Mouse (Mus musculus) brown adipose tissue, adult 24 weeks (tissue): ENCODE data around the gene Lmbr1l. TPM values are rescaled to one million over a fixed set of nuclear protein-coding genes. Genes with fewer than 3 reads are reported as not detected.

Experiments used
- H3K27ac ChIP-seq: fragments of 200-500 bp; replicated peaks from 2 replicates; pipeline ENCODE4 v1.5.1; 2012; ENCODE audit warnings: low read depth, mild to moderate bottlenecking, low read length
- H3K4me1 ChIP-seq: fragments of 200-500 bp; 2 replicates; pipeline ENCODE4 v1.6.1; 2012; ENCODE audit warnings: low read length, mixed read lengths; ENCODE audit not compliant: control insufficient read depth, insufficient read depth, insufficient read length
- H3K4me3 ChIP-seq: fragments of 200-500 bp; 2 replicates; pipeline ENCODE4 v1.5.1; 2012; ENCODE audit warnings: low read depth, mild to moderate bottlenecking, low read length, moderate library complexity; ENCODE audit not compliant: insufficient read depth
- polyA plus RNA-seq: library from polyadenylated mRNA; stranded (reverse); fragments of >200 nt; gene quantifications from 2 replicates; pipeline ENCODE4 v1.2.4, GENCODE M21; 2012; ENCODE audit not compliant: missing spikeins, insufficient read depth, insufficient read length

The Lmbr1l gene
- polyA plus RNA-seq, 1 experiment: 6.3 TPM

GRCm38 (mm10) chr15:98894746-98895634, 23.0 kb downstream of the Lmbr1l start:
- Histone ChIP-seq H3K4me1 (peaks cover 15% of the 10 kb centered on the region), H3K4me3 (peak overlapping the region; percentile 76), H3K27ac (no peak overlapping the region; the same call in 1 of the 2 replicates)

GRCm38 (mm10) chr15:98893940-98894745, 23.9 kb downstream of the Lmbr1l start, which contains the start of gene Rhebl1:
TSS of gene Rhebl1 (minus strand) at chr15:98894540.
- Histone ChIP-seq H3K4me3 (peak within 1 kb of the TSS; percentile 76), H3K4me1 (peaks cover 15% of the 10 kb centered on the region), H3K27ac (no peak within 1 kb of the TSS; the same call in 1 of the 2 replicates)

GRCm38 (mm10) chr15:98893036-98893435, 25.0 kb downstream of the Lmbr1l start:
- no peak overlapping the region for H3K4me3 ChIP-seq
- peaks cover 15% of the 10 kb centered on the region for H3K4me1 ChIP-seq
- H3K27ac ChIP-seq: no peak overlapping the region

- no peak overlapping the region for H3K27ac ChIP-seq
- no peak overlapping the region for H3K4me3 ChIP-seq
- peaks cover 12% of the 10 kb centered on the region for H3K4me1 ChIP-seq
These were observed 26.0 kb downstream of the Lmbr1l start for GRCm38 (mm10) chr15:98891907-98892606.

- no peak overlapping the region for H3K27ac ChIP-seq
- no peak overlapping the region for H3K4me3 ChIP-seq
- peaks cover 9% of the 10 kb centered on the region for H3K4me1 ChIP-seq
These were observed 26.8 kb downstream of the Lmbr1l start for GRCm38 (mm10) chr15:98891198-98891742.

- Histone ChIP-seq H3K4me3 (no peak overlapping the region), H3K4me1 (no peaks in the 10 kb centered on the region), H3K27ac (no peak overlapping the region)
These were observed 30.5 kb downstream of the Lmbr1l start for GRCm38 (mm10) chr15:98887526-98887925.

GRCm38 (mm10) chr15:98886667-98887387, 31.2 kb downstream of the Lmbr1l start:
- H3K4me1 ChIP-seq: no peaks in the 10 kb centered on the region
- no peak overlapping the region for H3K27ac ChIP-seq
- no peak overlapping the region for H3K4me3 ChIP-seq

- no peak overlapping the region for H3K4me3 ChIP-seq
- no peak overlapping the region for H3K27ac ChIP-seq
- no peaks in the 10 kb centered on the region for H3K4me1 ChIP-seq
These were observed 33.9 kb downstream of the Lmbr1l start for GRCm38 (mm10) chr15:98884106-98884505.

- no peak overlapping the region for H3K4me3 ChIP-seq
- no peak overlapping the region for H3K27ac ChIP-seq
These were observed 34.4 kb downstream of the Lmbr1l start for GRCm38 (mm10) chr15:98883661-98884060.

GRCm38 (mm10) chr15:98881656-98882008, 36.4 kb downstream of the Lmbr1l start:
- Histone ChIP-seq H3K4me3 (peak overlapping the region; percentile 36), H3K4me1 (no peaks in the 10 kb centered on the region), H3K27ac (no peak overlapping the region)

More at GRCm38 (mm10) chr15:98883661-98884060, 34.4 kb downstream of the Lmbr1l start:
- no peaks in the 10 kb centered on the region for H3K4me1 ChIP-seq

GRCm38 (mm10) chr15:98880978-98881655, 36.9 kb downstream of the Lmbr1l start:
- H3K4me1 ChIP-seq: no peaks in the 10 kb centered on the region
- H3K4me3 ChIP-seq: peak overlapping the region; percentile 89
- H3K27ac ChIP-seq: no peak overlapping the region; the same call in 1 of the 2 replicates

GRCm38 (mm10) chr15:98877331-98877730, 40.7 kb downstream of the Lmbr1l start:
- Histone ChIP-seq H3K4me3 (no peak overlapping the region), H3K27ac (no peak overlapping the region), H3K4me1 (no peaks in the 10 kb centered on the region)

GRCm38 (mm10) chr15:98871916-98872888, 45.8 kb downstream of the Lmbr1l start:
- peak overlapping the region; percentile 98 for H3K27ac ChIP-seq
- H3K4me1 ChIP-seq: peaks cover 16% of the 10 kb centered on the region
- H3K4me3 ChIP-seq: peak overlapping the region; percentile 91
